Mouse (Mus musculus) CH12.LX (cell line): ENCODE data around the gene Galnt6. TPM values are rescaled to one million over a fixed set of nuclear protein-coding genes. Genes with fewer than 3 reads are reported as not detected.

Source experiments
- DNase-seq: peaks from one replicate; pipeline ENCODE4 v3.0.0-alpha.2; 2013; ENCODE audit errors: extremely low read depth
- H3K27ac ChIP-seq: 2 replicates; pipeline ENCODE4 v1.5.1; 2012; ENCODE audit warnings: low read depth, mild to moderate bottlenecking, control low read depth, moderate library complexity; ENCODE audit not compliant: insufficient read depth
- H3K27me3 ChIP-seq: replicated peaks from 2 replicates; pipeline ENCODE3; 2012; ENCODE audit warnings: inconsistent platforms
- H3K36me3 ChIP-seq, 2 experiments: replicated peaks in 1 of 2; 2 replicates each; pipeline versions ENCODE3 to v1.6.1; 2012; ENCODE audit warnings: inconsistent platforms in 1 of 2, low read length in 1 of 2, mild to moderate bottlenecking in 1 of 2, mixed read lengths in 1 of 2, moderate library complexity in 1 of 2; ENCODE audit not compliant: control insufficient read depth in 1 of 2, insufficient read depth in 1 of 2
- H3K4me1 ChIP-seq, 2 experiments: 2 replicates each; pipeline ENCODE4 v1.6.1; 2012; ENCODE audit warnings: inconsistent platforms in 1 of 2, moderate library complexity in 1 of 2; ENCODE audit not compliant: insufficient read depth in 2 of 2, control insufficient read depth in 1 of 2
- H3K4me2 ChIP-seq: 2 replicates; pipeline ENCODE4 v1.6.1; 2012; ENCODE audit warnings: low read depth, mild to moderate bottlenecking, control low read depth; ENCODE audit not compliant: poor library complexity, insufficient read depth, severe bottlenecking
- H3K4me3 ChIP-seq, 3 experiments: fragments of 150-350 bp in 1 of 3; sonication (generic) in 1 of 3; replicated peaks in 1 of 3; 2 replicates each; pipeline versions ENCODE3 to v1.5.1; 2011 to 2012; ENCODE audit warnings: low read depth in 2 of 3, low read length in 2 of 3, mild to moderate bottlenecking in 2 of 3, moderate library complexity in 2 of 3, control low read depth in 1 of 3, improper control_type of control experiment in 1 of 3, inconsistent platforms in 1 of 3, mixed read lengths in 1 of 3; ENCODE audit not compliant: poor library complexity in 1 of 3
- H3K79me2 ChIP-seq: replicated peaks from 2 replicates; pipeline ENCODE4 v1.6.1; 2012; ENCODE audit warnings: mild to moderate bottlenecking, moderate library complexity; ENCODE audit not compliant: control insufficient read depth, poor library complexity, insufficient read depth, severe bottlenecking; ENCODE audit errors: extremely low read depth
- H3K9ac ChIP-seq: 2 replicates; pipeline ENCODE4 v1.6.1; 2012; ENCODE audit warnings: low read depth, mild to moderate bottlenecking, control low read depth, moderate library complexity; ENCODE audit not compliant: insufficient read depth
- H3K9me3 ChIP-seq: replicated peaks from 2 replicates; pipeline ENCODE3; 2012; ENCODE audit warnings: low read length, inconsistent platforms, mixed read lengths
- BHLHE40 ChIP-seq: IDR thresholded peaks from 2 replicates; pipeline ENCODE4 v1.6.1; 2011; ENCODE audit warnings: mild to moderate bottlenecking, low read depth, low read length, improper control_type of control experiment
- CHD1 ChIP-seq: IDR thresholded peaks from 2 replicates; pipeline ENCODE4 v1.6.1; 2012; ENCODE audit warnings: low read depth, low read length, improper control_type of control experiment, inconsistent platforms
- CHD2 ChIP-seq: IDR thresholded peaks from 2 replicates; pipeline ENCODE4 v1.6.1; 2011; ENCODE audit warnings: low read length, improper control_type of control experiment
- CTCF ChIP-seq, 2 experiments: IDR thresholded peaks in 1 of 2; conservative IDR thresholded peaks in 1 of 2; 2 replicates each; pipeline ENCODE4 v1.5.1; 2011 to 2012; ENCODE audit warnings: low read depth in 2 of 2, low read length in 2 of 2, improper control_type of control experiment in 1 of 2, inconsistent platforms in 1 of 2, mild to moderate bottlenecking in 1 of 2, moderate library complexity in 1 of 2
- E2F4 ChIP-seq: IDR thresholded peaks from 2 replicates; pipeline ENCODE4 v1.6.1; 2011; ENCODE audit warnings: low read depth, low read length, improper control_type of control experiment; ENCODE audit not compliant: insufficient replicate concordance
- ELF1 ChIP-seq: IDR thresholded peaks from 2 replicates; pipeline ENCODE4 v1.6.1; 2014; ENCODE audit warnings: low read depth, mild to moderate bottlenecking, inconsistent platforms, low read length, improper control_type of control experiment
- EP300 ChIP-seq: IDR thresholded peaks from 2 replicates; pipeline ENCODE4 v1.6.1; 2011; ENCODE audit warnings: low read length, improper control_type of control experiment
- ETS1 ChIP-seq: conservative IDR thresholded peaks from 2 replicates; pipeline ENCODE4 v1.6.1; 2012; ENCODE audit warnings: low read depth, mild to moderate bottlenecking, inconsistent platforms, low read length, improper control_type of control experiment, moderate library complexity
- HCFC1 ChIP-seq: IDR thresholded peaks from 2 replicates; pipeline ENCODE4 v1.6.1; 2012; ENCODE audit warnings: low read depth, mild to moderate bottlenecking, inconsistent platforms, low read length, improper control_type of control experiment
- IRF4 ChIP-seq: IDR thresholded peaks from 2 replicates; pipeline ENCODE4 v1.6.1; 2014; ENCODE audit warnings: low read depth, mild to moderate bottlenecking, inconsistent platforms, low read length, improper control_type of control experiment
- JUN ChIP-seq: IDR thresholded peaks from 2 replicates; pipeline ENCODE4 v1.6.1; 2011; ENCODE audit warnings: low read depth, mild to moderate bottlenecking, low read length, improper control_type of control experiment, moderate library complexity; ENCODE audit not compliant: insufficient read depth
- JUND ChIP-seq: conservative IDR thresholded peaks from 2 replicates; pipeline ENCODE4 v1.6.1; 2011; ENCODE audit warnings: low read depth, low read length, improper control_type of control experiment
- MAFK ChIP-seq: IDR thresholded peaks from 2 replicates; pipeline ENCODE4 v1.6.1; 2011; ENCODE audit warnings: low read length, improper control_type of control experiment; ENCODE audit not compliant: insufficient replicate concordance
- MAX ChIP-seq: IDR thresholded peaks from 2 replicates; pipeline ENCODE4 v1.6.1; 2011; ENCODE audit warnings: low read length, improper control_type of control experiment
- MAZ ChIP-seq: IDR thresholded peaks from 2 replicates; pipeline ENCODE4 v1.6.1; 2012; ENCODE audit warnings: low read depth, mild to moderate bottlenecking, inconsistent platforms, low read length, improper control_type of control experiment, moderate library complexity
- MEF2A ChIP-seq: IDR thresholded peaks from 2 replicates; pipeline ENCODE4 v1.6.1; 2014; ENCODE audit warnings: low read depth, mild to moderate bottlenecking, inconsistent platforms, low read length, improper control_type of control experiment, borderline replicate concordance
- MXI1 ChIP-seq: IDR thresholded peaks from 2 replicates; pipeline ENCODE4 v1.6.1; 2011; ENCODE audit warnings: mild to moderate bottlenecking, low read depth, low read length, improper control_type of control experiment
- MYC ChIP-seq: IDR thresholded peaks from 2 replicates; pipeline ENCODE4 v1.6.1; 2011; ENCODE audit warnings: low read depth, mild to moderate bottlenecking, improper control_type of control experiment, low read length
- NELFE ChIP-seq: IDR thresholded peaks from 2 replicates; pipeline ENCODE4 v1.6.1; 2011; ENCODE audit warnings: low read depth, low read length, improper control_type of control experiment
- NRF1 ChIP-seq: IDR thresholded peaks from 2 replicates; pipeline ENCODE4 v1.6.1; 2014; ENCODE audit warnings: low read depth, mild to moderate bottlenecking, inconsistent platforms, low read length, improper control_type of control experiment, moderate library complexity
- PAX5 ChIP-seq: IDR thresholded peaks from 2 replicates; pipeline ENCODE4 v1.6.1; 2012; ENCODE audit warnings: low read length, inconsistent platforms, mixed read lengths
- POLR2A ChIP-seq: IDR thresholded peaks from 2 replicates; pipeline ENCODE4 v1.6.1; 2011; ENCODE audit warnings: low read depth, mild to moderate bottlenecking, improper control_type of control experiment, low read length
- POLR2AphosphoS2 ChIP-seq: IDR thresholded peaks from 2 replicates; pipeline ENCODE4 v1.6.1; 2011; ENCODE audit warnings: low read depth, low read length, improper control_type of control experiment
- SIN3A ChIP-seq: IDR thresholded peaks from 2 replicates; pipeline ENCODE4 v1.6.1; 2012; ENCODE audit warnings: low read length, improper control_type of control experiment, inconsistent platforms
- SMC3 ChIP-seq: IDR thresholded peaks from 2 replicates; pipeline ENCODE4 v1.6.1; 2011; ENCODE audit warnings: low read depth, low read length, improper control_type of control experiment
- TBP ChIP-seq: conservative IDR thresholded peaks from 2 replicates; pipeline ENCODE4 v1.6.1; 2011; ENCODE audit warnings: low read depth, low read length, improper control_type of control experiment
- TCF12 ChIP-seq: IDR thresholded peaks from 2 replicates; pipeline ENCODE4 v1.6.1; 2014; ENCODE audit warnings: low read depth, mild to moderate bottlenecking, inconsistent platforms, low read length, improper control_type of control experiment
- UBTF ChIP-seq: IDR thresholded peaks from 2 replicates; pipeline ENCODE4 v1.6.1; 2012; ENCODE audit warnings: low read depth, mild to moderate bottlenecking, inconsistent platforms, low read length, improper control_type of control experiment, moderate library complexity
- USF1 ChIP-seq: IDR thresholded peaks from 2 replicates; pipeline ENCODE4 v1.6.1; 2014; ENCODE audit warnings: low read depth, mild to moderate bottlenecking, inconsistent platforms, low read length, improper control_type of control experiment
- USF2 ChIP-seq: conservative IDR thresholded peaks from 2 replicates; pipeline ENCODE4 v1.6.1; 2011; ENCODE audit warnings: low read depth, low read length, improper control_type of control experiment
- ZC3H11A ChIP-seq: IDR thresholded peaks from 2 replicates; pipeline ENCODE4 v1.6.1; 2012; ENCODE audit warnings: low read depth, mild to moderate bottlenecking, inconsistent platforms, low read length, improper control_type of control experiment
- ZMIZ1 ChIP-seq: IDR thresholded peaks from 2 replicates; pipeline ENCODE4 v1.6.1; 2012; ENCODE audit warnings: low read depth, mild to moderate bottlenecking, inconsistent platforms, low read length, improper control_type of control experiment
- ZNF384 ChIP-seq: IDR thresholded peaks from 2 replicates; pipeline ENCODE4 v1.6.1; 2012; ENCODE audit warnings: low read depth, low read length, improper control_type of control experiment, inconsistent platforms
- dilution Hi-C: fragments of 300-500 bp; cut with MboI; formaldehyde crosslinking; loops from 2 replicates; pipeline ENCODE4 v1.14.3; 2020; ENCODE audit warnings: low sequenced_read_pairs; ENCODE audit not compliant: extremely low pct_unique_long_range_greater_than_20kb, extremely low pct_ligation_motif_present
- in situ Hi-C: fragments of 300-500 bp; cut with MboI; formaldehyde crosslinking; loops from 3 replicates; pipeline ENCODE4 v1.14.3; 2019; ENCODE audit warnings: low sequenced_read_pairs, low pct_ligation_motif_present, low pct_unique_long_range_greater_than_20kb, mixed read lengths
- polyA plus RNA-seq: library from polyadenylated mRNA; unstranded; fragments of >175 nt; gene quantifications from 2 replicates; pipeline ENCODE4 v1.2.1, GENCODE M21; 2012; ENCODE audit warnings: low read depth; ENCODE audit not compliant: insufficient read length
- total RNA-seq, 2 experiments: library from RNA; depleted of rRNA; stranded (reverse); fragments of 300-350 nt in 1 of 2; fragments of >200 nt in 1 of 2; gene quantifications; 2 replicates each; pipeline ENCODE4 v1.2.3; 2012 to 2014

The Galnt6 gene
- total and polyA plus RNA-seq, 3 experiments = 0.58 to 5.0 (median 2.0) TPM

DNA sequence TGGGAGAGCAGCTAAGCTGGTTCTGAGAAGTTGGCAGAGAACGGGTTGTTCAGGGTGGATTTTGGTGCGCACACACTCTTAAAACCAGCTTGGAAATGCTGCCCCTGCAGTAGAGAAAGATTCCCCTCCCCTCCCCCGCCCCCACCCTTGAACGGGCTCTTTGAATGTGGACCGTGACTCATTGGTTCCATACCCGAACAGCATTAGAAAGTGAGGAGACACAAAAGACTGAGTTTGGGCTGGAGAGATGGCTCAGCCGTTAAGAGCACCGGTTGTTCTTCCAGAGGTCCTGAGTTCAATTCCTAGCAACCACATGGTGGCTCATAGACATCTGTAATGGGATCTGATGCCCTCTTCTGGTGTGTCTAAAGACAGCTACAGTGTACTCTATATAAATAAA, 59.2 kb downstream of the Galnt6 start:
- Histone ChIP-seq H3K27ac (peak overlapping the region; percentile 90), H3K4me2 (peak overlapping the region; percentile 94)
- TF ChIP-seq UBTF = no peak
- TF ChIP-seq JUND = peak; percentile 96
- TF ChIP-seq MEF2A = peak; percentile 60; the same call in 1 of the 2 replicates
- TF ChIP-seq POLR2AphosphoS2 = no peak
- peak; percentile 18; the same call in 1 of the 2 replicates for TF ChIP-seq ELF1
- TF ChIP-seq HCFC1 = peak; percentile 34; the same call in 1 of the 2 replicates
- no peak for TF ChIP-seq PAX5
- TF ChIP-seq ZMIZ1 = no peak
- no peak for TF ChIP-seq NELFE
- no peak for TF ChIP-seq NRF1
- TF ChIP-seq E2F4 = no peak
- 0 out of 2 replicates have a peak, but pooled peaks have one; percentile 62 for TF ChIP-seq MYC
- TF ChIP-seq IRF4 = peak; percentile 58; the same call in 1 of the 2 replicates
- no peak for TF ChIP-seq MAX
- no peak for TF ChIP-seq ZNF384
- TF ChIP-seq MAFK = 0 out of 2 replicates have a peak, but pooled peaks have one; percentile 15
- TF ChIP-seq TBP = peak; percentile 97
- TF ChIP-seq BHLHE40 = 0 out of 2 replicates have a peak, but pooled peaks have one; percentile 43
- peak; percentile 29; the same call in 1 of the 2 replicates for TF ChIP-seq SMC3
- no peak for TF ChIP-seq ZC3H11A
- TF ChIP-seq USF1 = no peak
- TF ChIP-seq SIN3A = peak; percentile 50; the same call in 1 of the 2 replicates
- peak; percentile 65; the same call in 1 of the 2 replicates for TF ChIP-seq EP300
- no peak for TF ChIP-seq CHD1
- peak; percentile 84; the same call in 1 of the 2 replicates for TF ChIP-seq MAZ
- peak; percentile 91 for TF ChIP-seq JUN
- no peak for TF ChIP-seq USF2
- TF ChIP-seq CHD2 = peak; percentile 92
- no peak for TF ChIP-seq POLR2A
- peak; percentile 52; the same call in 1 of the 2 replicates for TF ChIP-seq MXI1
- TF ChIP-seq TCF12 = 0 out of 2 replicates have a peak, but pooled peaks have one; percentile 36
- no peak for TF ChIP-seq CTCF (conservative IDR thresholded peaks at IDR 0.05 in 1 of 2, IDR thresholded peaks at IDR 0.05 in 1 of 2; ENCODE audit: low read depth in 2 of 2, low read length in 2 of 2)
- peak; percentile 73 for TF ChIP-seq ETS1
- TF ChIP-seq, all 38 proteins: peak for 18

More for the DNA sequence above, 59.2 kb downstream of the Galnt6 start:
- no peaks in the 10 kb centered on the region for H3K27me3 ChIP-seq
- H3K9me3 ChIP-seq = no peaks in the 10 kb centered on the region
- no peaks in the 10 kb centered on the region for H3K36me3 ChIP-seq
- dilution Hi-C loops (no loop called here), in situ Hi-C loops (loop anchor here (10.0 kb wide), 1 partner anchor 135 kb away; no protein-coding TSS in a partner anchor)
- peak; percentile 94 for DNase-seq
- H3K79me2 ChIP-seq = peaks cover 40% of the 10 kb centered on the region
- H3K4me3 ChIP-seq = peak overlapping the region; percentile 61 to 96 (median 84)
- H3K4me1 ChIP-seq = peaks cover 16 to 83% of the 10 kb centered on the region in 2 experiments
- peak overlapping the region; percentile 85 for H3K9ac ChIP-seq
